Mouse (Mus musculus) kidney, postnatal 0 days (tissue): ENCODE measurements at regions not wholly inside any gene's neighbourhood (a gene's known extent, or its start where the extent isn't known, plus 50 kb on each side); places are given as distances from the start of the nearest gene placed in this dataset.

Source experiments
- ATAC-seq: fragments of 200-750 bp; cut with Nextera tagmentation; replicated peaks from 2 replicates; pipeline ENCODE4 v1.8.0; 2017; ENCODE audit warnings: low read depth, moderate number of reproducible peaks, moderate TSS enrichment, moderate library complexity; ENCODE audit not compliant: low FRiP score
- DNase-seq: peaks from one replicate; pipeline ENCODE4 v3.0.0-alpha.2; 2016; ENCODE audit warnings: low spot score
- H3K27ac ChIP-seq: fragments of 300-500 bp; sonication (generic); 2 replicates; pipeline ENCODE4 v1.5.1; 2014; ENCODE audit warnings: mild to moderate bottlenecking
- H3K27me3 ChIP-seq: fragments of 300-500 bp; sonication (generic); 2 replicates; pipeline ENCODE4 v1.6.1; 2014; ENCODE audit warnings: low read length, mixed read lengths; ENCODE audit not compliant: insufficient read depth
- H3K36me3 ChIP-seq: fragments of 300-500 bp; sonication (generic); 2 replicates; pipeline ENCODE4 v1.6.1; 2014; ENCODE audit warnings: low read length, mixed read lengths; ENCODE audit not compliant: insufficient read depth
- H3K4me1 ChIP-seq: fragments of 300-500 bp; sonication (generic); replicated peaks from 2 replicates; pipeline ENCODE4 v1.6.1; 2014; ENCODE audit warnings: antibody characterized with exemption, low read length, mixed read lengths; ENCODE audit not compliant: insufficient read depth
- H3K4me2 ChIP-seq: fragments of 300-500 bp; sonication (generic); 2 replicates; pipeline ENCODE4 v1.6.1; 2014; ENCODE audit warnings: mild to moderate bottlenecking, low read length, moderate library complexity, mixed read lengths
- H3K4me3 ChIP-seq: fragments of 300-500 bp; sonication (generic); replicated peaks from 2 replicates; pipeline ENCODE4 v1.5.1; 2014; ENCODE audit warnings: low read depth, low read length
- H3K9ac ChIP-seq: fragments of 300-500 bp; sonication (generic); 2 replicates; pipeline ENCODE4 v1.6.1; 2014; ENCODE audit warnings: low read depth, low read length
- H3K9me3 ChIP-seq: fragments of 300-500 bp; sonication (generic); replicated peaks from 2 replicates; pipeline ENCODE4 v1.6.1; 2016; ENCODE audit warnings: low read length, inconsistent platforms, mixed read lengths
- CTCF ChIP-seq: IDR thresholded peaks from 2 replicates; pipeline ENCODE4 v1.5.1; 2016; ENCODE audit warnings: antibody characterized with exemption, low read depth, mild to moderate bottlenecking, moderate library complexity
- WGBS: fragments of 180-500 bp; shearing (Covaris S2); extraction: QIAGEN DNeasy Blood & Tissue Kit; methylation state at CpG from one replicate; pipeline ENCODE4 v1.1.7; 2014; 5-methylcytosine and 5-hydroxymethylcytosine counted together

DNA sequence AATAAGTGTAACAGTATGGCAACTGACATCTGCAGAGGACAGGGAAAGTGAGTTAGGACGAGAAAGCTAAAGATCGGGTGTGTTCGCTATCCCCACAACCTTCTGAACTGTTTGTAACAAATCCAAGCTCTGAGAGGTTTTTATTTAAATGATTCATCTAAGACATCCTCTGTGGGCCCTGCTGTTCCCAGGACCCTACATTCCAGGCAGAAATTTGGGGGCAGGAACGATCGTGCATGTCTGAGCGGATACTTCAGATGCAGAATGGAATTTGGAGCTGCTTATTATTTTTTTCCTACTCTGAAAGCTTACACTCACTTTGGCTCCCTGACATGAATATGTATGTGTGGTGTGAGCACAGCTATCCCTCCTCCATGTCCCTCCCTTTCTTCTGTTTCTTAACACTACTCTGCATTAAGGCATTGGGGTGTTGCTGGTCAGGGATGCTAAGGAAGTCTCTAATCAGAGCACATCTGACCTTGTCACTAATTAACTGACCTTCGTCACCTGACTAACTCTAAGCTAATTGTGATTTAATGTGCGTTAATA is 281.0 kb downstream of the 1500009L16Rik start:
- Histone ChIP-seq H3K4me1 (no peaks in the 10 kb centered on the region), H3K27me3 (no peaks in the 10 kb centered on the region), H3K9me3 (no peaks in the 10 kb centered on the region), H3K4me2 (no peak overlapping the region), H3K27ac (no peak overlapping the region), H3K4me3 (no peak overlapping the region), H3K36me3 (no peaks in the 10 kb centered on the region), H3K9ac (no peak overlapping the region)
- DNase-seq: peak; percentile 69
- ATAC-seq: no peak
- no peak for TF ChIP-seq CTCF
- 55% methylated on average over 8 of the region's 8 CpGs for WGBS

DNA sequence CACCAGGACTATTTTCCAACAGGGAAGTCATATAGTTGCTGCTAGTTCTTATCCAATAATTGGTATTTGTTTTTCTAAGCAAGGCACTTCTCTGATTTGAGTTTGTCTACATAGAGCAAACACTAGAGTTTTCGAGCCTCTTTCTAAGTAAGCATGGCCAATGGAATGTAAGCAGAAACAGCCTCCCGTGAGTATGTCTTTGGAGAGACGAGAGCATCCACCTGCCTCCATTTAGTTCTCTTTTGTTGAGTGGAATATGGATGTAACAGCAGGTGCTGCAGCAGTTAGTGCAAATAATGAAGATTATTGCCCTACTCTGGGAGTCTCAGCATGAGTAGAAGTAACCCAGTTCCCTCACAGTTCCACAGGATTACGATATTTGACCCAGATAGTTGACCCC is 286.3 kb downstream of the 1500009L16Rik start:
- ATAC-seq (no peak), DNase-seq (no peak)
- no peaks in the 10 kb centered on the region for H3K27me3 ChIP-seq
- no peak overlapping the region for H3K27ac ChIP-seq
- H3K4me3 ChIP-seq: no peak overlapping the region
- H3K9ac ChIP-seq: no peak overlapping the region
- no peaks in the 10 kb centered on the region for H3K9me3 ChIP-seq
- no peaks in the 10 kb centered on the region for H3K4me1 ChIP-seq
- TF ChIP-seq CTCF: no peak
- no peak overlapping the region for H3K4me2 ChIP-seq
- WGBS: 87% methylated on average over 4 of the region's 4 CpGs
- H3K36me3 ChIP-seq: no peaks in the 10 kb centered on the region

DNA sequence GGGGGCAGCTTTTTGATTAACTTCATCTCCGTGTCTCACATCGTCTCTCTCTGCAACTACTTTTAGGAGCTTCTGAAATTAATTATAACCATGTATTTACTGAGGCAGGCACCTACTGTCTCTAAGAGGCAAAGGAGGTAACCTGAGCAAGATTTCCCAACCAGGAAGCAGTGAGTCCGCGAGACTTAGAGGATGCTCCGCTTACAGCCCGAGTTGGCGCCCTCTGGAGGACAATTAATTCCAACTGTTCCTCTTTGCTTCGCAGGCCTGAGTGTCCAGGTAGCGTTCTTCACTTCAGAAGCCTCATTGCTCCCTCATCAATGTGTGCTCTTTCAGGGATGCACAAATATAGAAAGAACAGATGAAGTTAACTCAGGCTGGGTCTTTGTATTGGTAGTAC is 296.7 kb downstream of the 1500009L16Rik start:
- Histone ChIP-seq H3K4me1 (no peaks in the 10 kb centered on the region), H3K9me3 (no peaks in the 10 kb centered on the region), H3K27me3 (no peaks in the 10 kb centered on the region), H3K4me2 (no peak overlapping the region), H3K36me3 (no peaks in the 10 kb centered on the region), H3K4me3 (no peak overlapping the region), H3K27ac (no peak overlapping the region), H3K9ac (no peak overlapping the region)
- DNase-seq (peak; percentile 82), ATAC-seq (no peak)
- 17% methylated on average over 9 of the region's 9 CpGs for WGBS
- peak; percentile 82 for TF ChIP-seq CTCF

DNA sequence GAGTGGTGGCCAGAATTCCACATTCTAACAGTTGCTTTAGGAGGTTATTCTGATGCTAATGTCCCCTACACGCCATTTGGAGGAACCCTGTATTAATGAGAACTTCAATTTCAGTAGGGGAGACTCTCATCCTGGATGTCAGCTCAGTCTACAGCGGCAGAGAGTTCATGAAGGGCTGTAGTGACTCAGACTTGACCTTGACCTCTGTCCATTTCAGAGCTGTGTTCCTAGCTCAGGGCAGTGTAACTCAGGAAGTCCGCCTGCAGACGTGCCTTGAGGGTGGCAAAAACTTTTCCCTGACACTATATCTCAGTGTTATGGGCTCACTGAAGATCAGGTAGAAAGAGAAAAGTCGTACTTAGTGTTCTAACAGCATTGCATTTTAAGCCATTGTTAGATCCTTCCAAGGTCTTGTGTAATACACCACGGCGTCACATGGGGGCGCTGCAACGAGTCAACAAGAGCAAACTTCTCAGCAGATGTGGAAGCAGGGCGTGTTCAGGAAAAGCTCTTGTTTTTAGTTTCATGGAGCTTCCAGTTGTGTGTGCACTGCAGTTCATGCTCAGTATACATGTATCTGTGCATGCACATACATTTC is 297.5 kb downstream of the 1500009L16Rik start:
- no peaks in the 10 kb centered on the region for H3K9me3 ChIP-seq
- no peak overlapping the region for H3K27ac ChIP-seq
- ATAC-seq (no peak), DNase-seq (peak; percentile 59)
- WGBS: 48% methylated on average over 10 of the region's 10 CpGs
- peak; percentile 70 for TF ChIP-seq CTCF
- no peak overlapping the region for H3K4me3 ChIP-seq
- no peak overlapping the region for H3K9ac ChIP-seq
- no peaks in the 10 kb centered on the region for H3K36me3 ChIP-seq
- H3K4me2 ChIP-seq: no peak overlapping the region
- H3K27me3 ChIP-seq: no peaks in the 10 kb centered on the region
- no peaks in the 10 kb centered on the region for H3K4me1 ChIP-seq

DNA sequence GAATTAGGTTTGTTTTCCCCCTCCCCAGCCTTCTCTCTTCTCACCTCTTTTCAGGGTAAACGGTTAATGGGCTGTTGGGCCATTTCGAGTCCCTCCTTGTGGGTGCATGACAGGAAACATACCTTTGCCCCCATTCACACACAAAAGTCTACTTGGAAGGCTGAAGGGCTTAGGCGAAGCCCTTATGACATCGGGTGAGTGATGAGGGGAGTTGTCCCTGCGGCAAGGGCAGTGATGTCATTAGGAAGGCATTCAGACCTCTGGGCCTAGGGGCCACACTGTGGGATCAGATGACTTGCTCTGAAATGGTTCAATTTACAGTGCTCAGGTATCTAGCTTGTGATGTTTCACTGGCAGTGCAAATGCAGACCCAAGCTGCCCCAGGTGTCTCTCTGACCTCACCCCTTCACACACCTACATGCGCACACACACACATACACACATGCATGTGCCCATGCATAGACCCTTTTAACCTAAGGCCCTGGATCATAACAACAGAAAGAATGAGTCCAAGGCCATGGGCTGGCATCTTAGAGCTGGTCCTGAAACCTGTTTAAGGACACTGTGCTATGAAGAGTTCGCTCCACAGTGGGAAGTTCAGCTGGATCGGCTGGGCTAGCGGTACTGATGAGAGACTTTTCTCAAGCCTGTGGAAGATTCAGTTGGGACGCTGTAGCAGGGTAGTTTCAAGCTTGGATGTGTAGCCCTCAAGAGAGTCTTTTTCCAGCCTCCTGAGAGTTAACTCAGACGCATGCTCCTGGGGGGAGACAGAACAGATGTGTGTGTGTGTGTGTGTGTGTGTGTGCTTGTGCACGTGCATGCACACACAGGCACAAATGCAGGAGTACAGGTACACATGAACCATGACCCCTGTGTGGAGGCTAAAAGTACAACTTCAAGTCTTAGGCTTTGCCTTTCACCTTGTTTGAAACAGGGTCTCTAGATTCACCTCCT is 298.8 kb downstream of the 1500009L16Rik start:
- TF ChIP-seq CTCF: no peak
- Histone ChIP-seq H3K4me3 (no peak overlapping the region), H3K4me2 (no peak overlapping the region), H3K9ac (no peak overlapping the region), H3K27ac (no peak overlapping the region), H3K4me1 (no peaks in the 10 kb centered on the region), H3K9me3 (no peaks in the 10 kb centered on the region), H3K27me3 (no peaks in the 10 kb centered on the region), H3K36me3 (no peaks in the 10 kb centered on the region)
- ATAC-seq (no peak), DNase-seq (no peak)
- 64% methylated on average over 12 of the region's 12 CpGs for WGBS

DNA sequence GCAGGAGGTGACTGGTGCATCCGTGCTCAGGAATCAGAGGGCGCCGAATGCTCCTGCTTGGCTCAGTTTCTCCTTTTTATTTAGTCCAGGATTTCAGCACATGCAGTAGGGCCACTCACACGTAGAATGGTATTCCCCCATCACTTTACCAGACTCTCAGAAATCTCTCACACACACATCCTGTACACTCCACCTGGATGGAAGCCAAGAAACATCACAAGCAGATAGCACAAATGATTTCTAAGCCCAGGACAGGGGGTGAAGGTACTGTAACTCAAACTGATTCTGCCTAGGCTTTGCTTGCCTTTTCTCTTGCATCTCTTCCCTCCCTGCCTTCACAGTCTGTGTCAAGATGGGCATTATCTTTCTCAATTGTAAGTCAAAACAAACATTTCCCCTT is 301.6 kb downstream of the 1500009L16Rik start:
- Histone ChIP-seq H3K4me3 (no peak overlapping the region), H3K9me3 (no peaks in the 10 kb centered on the region), H3K36me3 (no peaks in the 10 kb centered on the region), H3K4me1 (no peaks in the 10 kb centered on the region), H3K27ac (no peak overlapping the region), H3K4me2 (no peak overlapping the region), H3K9ac (no peak overlapping the region), H3K27me3 (no peaks in the 10 kb centered on the region)
- DNase-seq: peak; percentile 31
- no peak for ATAC-seq
- WGBS: 65% methylated on average over 4 of the region's 4 CpGs
- TF ChIP-seq CTCF: no peak
